Mouse (Mus musculus) megakaryocyte, embryonic 14.5 days (primary cell): ENCODE measurements around the gene Ms4a4d.

Source experiments
- FLI1 ChIP-seq: IDR thresholded peaks from 2 replicates; pipeline ENCODE4 v1.6.1; 2012; ENCODE audit warnings: low read length, inconsistent platforms, mixed read lengths
- GATA1 ChIP-seq: IDR thresholded peaks from 3 replicates; pipeline ENCODE4 v1.6.1; 2012; ENCODE audit warnings: mixed read lengths, low read length, inconsistent platforms, borderline replicate concordance

GRCm38 (mm10) chr19:11492671-11493070 is 43.9 kb upstream of the Ms4a4d start:
- TF ChIP-seq FLI1 (no peak), GATA1 (no peak)
